Mouse (Mus musculus) forebrain, embryonic 13.5 days (tissue): ENCODE data around the gene Il17re. TPM values are rescaled to one million over a fixed set of nuclear protein-coding genes. Genes with fewer than 3 reads are reported as not detected.

Experiments
- ATAC-seq: fragments of 200-750 bp; cut with Nextera tagmentation; 2 replicates; pipeline ENCODE4 v1.8.0; 2017
- H3K27ac ChIP-seq: fragments of 300-500 bp; sonication (generic); 2 replicates; pipeline ENCODE4 v1.5.1; 2015; ENCODE audit warnings: inconsistent platforms, mild to moderate bottlenecking, moderate library complexity
- H3K27me3 ChIP-seq: fragments of 300-500 bp; sonication (generic); 2 replicates; pipeline ENCODE4 v1.6.1; 2015; ENCODE audit warnings: mild to moderate bottlenecking, inconsistent platforms
- H3K36me3 ChIP-seq: fragments of 300-500 bp; sonication (generic); 2 replicates; pipeline ENCODE4 v1.6.1; 2015; ENCODE audit warnings: mild to moderate bottlenecking, inconsistent platforms; ENCODE audit not compliant: poor library complexity, severe bottlenecking
- H3K4me1 ChIP-seq: fragments of 300-500 bp; sonication (generic); 2 replicates; pipeline ENCODE4 v1.6.1; 2015; ENCODE audit warnings: inconsistent platforms
- H3K4me2 ChIP-seq: fragments of 300-500 bp; sonication (generic); 2 replicates; pipeline ENCODE4 v1.6.1; 2015; ENCODE audit warnings: inconsistent platforms, mild to moderate bottlenecking, moderate library complexity
- H3K4me3 ChIP-seq: fragments of 300-500 bp; sonication (generic); 2 replicates; pipeline ENCODE4 v1.5.1; 2015; ENCODE audit warnings: mild to moderate bottlenecking, inconsistent platforms
- H3K9ac ChIP-seq: fragments of 300-500 bp; sonication (generic); 2 replicates; pipeline ENCODE4 v1.6.1; 2015; ENCODE audit warnings: mild to moderate bottlenecking, inconsistent platforms
- H3K9me3 ChIP-seq: fragments of 300-500 bp; sonication (generic); replicated peaks from 2 replicates; pipeline ENCODE4 v1.6.1; 2016; ENCODE audit warnings: inconsistent platforms
- WGBS: fragments of 180-500 bp; shearing (Covaris S2); methylation state at CpG from one replicate; pipeline ENCODE4 v1.1.7; 2015; 5-methylcytosine and 5-hydroxymethylcytosine counted together
- polyA plus RNA-seq: library from polyadenylated mRNA; unstranded; fragments of >200 nt; fragmentation: Nextera tagmentation; extraction: Ambion mirVana; gene quantifications from 2 replicates; pipeline ENCODE4 v1.2.1, GENCODE M21; 2015

Gene Il17re
- polyA plus RNA-seq, 1 experiment from 2014 or later: 0.05 TPM

- peak overlapping the region; percentile 50 for H3K9ac ChIP-seq
- peak; percentile 79 for ATAC-seq
- under 1% methylated on average over 54 of the region's 54 CpGs for WGBS
- peaks cover 12% of the 10 kb centered on the region for H3K4me1 ChIP-seq
- no peak overlapping the region for H3K27ac ChIP-seq
- H3K4me3 ChIP-seq: peak overlapping the region; percentile 40
- H3K27me3 ChIP-seq: peaks cover 12% of the 10 kb centered on the region
- H3K9me3 ChIP-seq: no peaks in the 10 kb centered on the region
- H3K36me3 ChIP-seq: peaks cover 40% of the 10 kb centered on the region
- H3K4me2 ChIP-seq: peak overlapping the region; percentile 63
Measured at GRCm38 (mm10) chr6:113494258-113494788, 36.0 kb downstream of the Il17re start.

DNA sequence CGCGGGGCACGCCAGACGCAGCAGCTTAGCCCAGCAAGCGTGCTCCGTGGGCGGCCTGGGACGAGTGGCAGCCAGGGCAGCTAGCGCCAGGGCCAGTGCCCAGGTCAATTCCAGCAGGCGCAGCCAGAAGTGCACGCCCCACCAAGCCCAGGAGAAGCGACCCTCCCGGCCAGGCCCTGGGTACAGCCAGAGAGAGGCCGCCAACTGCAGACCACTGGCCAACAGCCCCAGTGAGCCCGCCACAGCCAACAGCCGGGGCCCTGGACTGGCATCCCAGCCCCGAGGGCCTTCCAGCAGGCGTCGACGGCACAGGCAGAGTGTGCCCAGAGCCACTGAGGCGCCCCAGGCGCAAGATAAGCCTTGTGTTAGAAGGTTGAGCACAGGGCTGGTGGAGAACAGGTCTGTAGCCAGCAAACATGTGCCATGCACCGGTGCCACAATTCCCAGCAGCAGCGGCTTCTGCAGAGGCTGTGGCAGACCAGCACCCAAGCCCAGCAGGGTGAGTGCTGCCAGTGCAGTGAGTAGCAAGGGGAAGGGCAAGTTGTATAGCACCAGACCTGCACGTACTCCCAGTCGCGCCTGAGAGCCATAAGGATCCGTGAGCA is 36.9 kb downstream of the Il17re start:
- Histone ChIP-seq H3K27me3 (peaks cover 12% of the 10 kb centered on the region), H3K36me3 (peaks cover 32% of the 10 kb centered on the region), H3K4me2 (peak overlapping the region; percentile 63), H3K4me3 (peak overlapping the region; percentile 40), H3K4me1 (peaks cover 12% of the 10 kb centered on the region), H3K27ac (no peak overlapping the region), H3K9ac (0 out of 2 replicates have a peak overlapping the region, but pooled peaks have one; percentile 50), H3K9me3 (no peaks in the 10 kb centered on the region)
- 59% methylated on average over 28 of the region's 28 CpGs for WGBS
- peak; percentile 2; the same call in 1 of the 2 replicates for ATAC-seq

- H3K9me3 ChIP-seq: no peaks in the 10 kb centered on the region
- 80% methylated on average over 6 of the region's 6 CpGs for WGBS
- no peak overlapping the region for H3K4me2 ChIP-seq
- H3K4me3 ChIP-seq: no peak overlapping the region
- no peak for ATAC-seq
- no peak overlapping the region for H3K9ac ChIP-seq
- peaks cover 15% of the 10 kb centered on the region for H3K4me1 ChIP-seq
- no peaks in the 10 kb centered on the region for H3K36me3 ChIP-seq
- peaks cover 19% of the 10 kb centered on the region for H3K27me3 ChIP-seq
- H3K27ac ChIP-seq: no peak overlapping the region
Measured at GRCm38 (mm10) chr6:113499346-113499745, 41.1 kb downstream of the Il17re start.

DNA sequence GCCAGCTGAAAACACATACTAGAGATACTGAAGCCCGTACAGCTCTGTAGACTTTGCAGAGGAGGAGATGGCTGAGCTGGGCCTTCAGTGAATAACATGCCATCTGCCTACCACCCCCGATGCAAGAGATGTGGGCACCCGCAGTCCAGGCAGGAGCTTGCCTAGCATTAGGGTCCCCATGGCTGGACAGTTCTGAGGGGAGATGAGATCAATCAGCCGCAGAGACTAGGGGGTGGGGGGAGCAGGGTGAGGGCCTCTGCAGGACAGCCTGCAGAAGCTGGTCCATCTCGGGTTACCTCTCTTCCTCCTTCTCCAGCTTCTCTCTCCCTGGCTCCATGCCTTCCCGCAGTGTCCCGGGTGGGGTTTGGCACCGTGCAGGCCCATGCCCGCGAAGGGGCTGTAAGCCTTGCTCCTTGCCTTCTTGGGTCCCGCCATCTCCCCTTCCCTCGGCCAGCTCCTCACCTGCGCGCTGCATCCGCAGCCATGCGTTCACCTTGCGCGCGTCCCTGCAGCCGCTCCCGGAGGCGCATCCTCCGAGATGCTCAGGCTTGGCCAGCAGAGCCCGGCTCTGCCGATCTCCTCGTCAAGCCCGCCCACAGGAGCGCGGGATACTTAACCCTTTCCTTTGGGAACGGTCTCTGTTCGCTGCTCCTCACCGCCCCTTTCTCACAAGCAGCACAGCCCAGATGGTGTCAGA is 43.3 kb downstream of the Il17re start, which contains the start of gene Prrt3:
Gene Prrt3 (minus strand): TSS at position 544 of the 697 bp plus-strand sequence.
- Histone ChIP-seq H3K27me3 (peaks cover 7% of the 10 kb centered on the region; the same call in 1 of the 2 replicates), H3K4me3 (peak within 1 kb of the TSS; percentile 59), H3K27ac (no peak within 1 kb of the TSS), H3K9me3 (no peaks in the 10 kb centered on the region), H3K9ac (peak within 1 kb of the TSS; percentile 75), H3K4me1 (peaks cover 6% of the 10 kb centered on the region; the same call in 1 of the 2 replicates), H3K4me2 (peak within 1 kb of the TSS; percentile 83), H3K36me3 (no peaks in the 10 kb centered on the region)
- peak; percentile 89 for ATAC-seq
- 2% methylated on average over 32 of the region's 32 CpGs for WGBS

DNA sequence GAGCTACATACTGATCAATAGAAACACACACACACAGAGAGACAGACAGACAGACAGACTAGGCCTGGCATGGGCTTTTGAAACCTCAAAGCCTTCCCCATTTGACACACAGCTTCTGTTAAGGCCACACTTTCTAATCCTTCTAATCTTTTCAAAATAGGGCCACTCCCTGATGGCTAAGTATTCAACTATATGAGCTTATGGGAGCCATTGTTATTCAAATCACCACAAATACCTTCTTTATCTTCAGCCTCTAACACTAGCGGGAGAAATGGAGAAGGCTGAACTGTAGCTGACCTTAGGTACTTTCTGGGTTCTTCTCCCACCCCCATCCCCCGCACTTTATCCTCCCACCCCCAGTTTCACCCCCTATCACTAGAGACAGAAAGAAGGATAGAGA is 44.5 kb downstream of the Il17re start:
- H3K9me3 ChIP-seq: no peaks in the 10 kb centered on the region
- WGBS: 49% methylated on average over 2 of the region's 2 CpGs
- H3K4me1 ChIP-seq: peaks cover 6% of the 10 kb centered on the region; the same call in 1 of the 2 replicates
- H3K4me3 ChIP-seq: no peak overlapping the region
- no peak overlapping the region for H3K27ac ChIP-seq
- H3K4me2 ChIP-seq: no peak overlapping the region
- no peaks in the 10 kb centered on the region for H3K36me3 ChIP-seq
- H3K9ac ChIP-seq: no peak overlapping the region
- ATAC-seq: no peak
- H3K27me3 ChIP-seq: peaks cover 7% of the 10 kb centered on the region; the same call in 1 of the 2 replicates

GRCm38 (mm10) chr6:113505689-113506088 is 47.4 kb downstream of the Il17re start:
- H3K4me2 ChIP-seq: no peak overlapping the region
- H3K4me3 ChIP-seq: no peak overlapping the region
- no peaks in the 10 kb centered on the region for H3K36me3 ChIP-seq
- H3K4me1 ChIP-seq: peaks cover 6% of the 10 kb centered on the region; the same call in 1 of the 2 replicates
- H3K9me3 ChIP-seq: no peaks in the 10 kb centered on the region
- no peak overlapping the region for H3K9ac ChIP-seq
- H3K27me3 ChIP-seq: peaks cover 5% of the 10 kb centered on the region; the same call in 1 of the 2 replicates
- 100% methylated on average over 1 of the region's 1 CpGs for WGBS
- no peak overlapping the region for H3K27ac ChIP-seq
- ATAC-seq: no peak

- Histone ChIP-seq H3K36me3 (0 out of 2 replicates have a peak, but pooled peaks cover under 1% of the 10 kb centered on the region), H3K27me3 (no peaks in the 10 kb centered on the region), H3K9me3 (no peaks in the 10 kb centered on the region), H3K4me1 (no peaks in the 10 kb centered on the region), H3K4me3 (no peak overlapping the region), H3K27ac (no peak overlapping the region), H3K9ac (no peak overlapping the region), H3K4me2 (no peak overlapping the region)
- ATAC-seq: no peak
Measured at GRCm38 (mm10) chr6:113507130-113507529, 48.8 kb downstream of the Il17re start.

DNA sequence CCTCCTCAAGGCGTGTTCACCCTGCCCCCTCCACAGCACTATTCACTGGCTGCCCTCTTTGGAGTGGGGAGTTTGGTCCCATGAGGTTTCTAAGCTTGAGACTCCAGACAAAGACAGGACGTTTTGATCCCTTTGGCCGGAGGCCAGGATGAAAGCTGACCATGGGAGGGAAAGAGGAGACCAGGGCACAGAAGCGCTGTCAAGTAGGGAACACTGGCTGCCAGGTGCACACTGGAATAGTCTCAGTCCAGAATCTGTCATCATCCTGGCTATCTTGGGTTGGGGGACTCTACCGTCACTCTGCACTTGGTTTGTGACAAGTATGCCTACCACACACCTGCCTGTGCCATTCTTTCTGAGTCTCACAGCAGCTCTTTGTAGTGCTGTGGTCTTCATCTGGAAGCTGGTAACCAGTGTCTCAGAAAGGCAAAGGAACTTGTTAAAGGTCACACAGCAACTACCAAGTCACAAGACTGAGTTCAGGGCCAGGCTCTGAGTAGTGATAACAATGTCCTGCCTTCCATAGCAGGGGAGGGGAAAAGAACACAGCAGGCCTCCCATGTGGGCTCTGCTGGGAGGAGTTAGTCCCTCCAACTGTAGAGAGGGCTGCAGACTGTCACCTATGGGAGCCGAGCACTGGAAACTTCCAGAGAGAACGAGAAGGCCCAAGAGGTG is 50.1 kb downstream of the Il17re start:
- WGBS: 66% methylated on average over 7 of the region's 7 CpGs
- no peaks in the 10 kb centered on the region for H3K4me1 ChIP-seq
- no peak for ATAC-seq

DNA sequence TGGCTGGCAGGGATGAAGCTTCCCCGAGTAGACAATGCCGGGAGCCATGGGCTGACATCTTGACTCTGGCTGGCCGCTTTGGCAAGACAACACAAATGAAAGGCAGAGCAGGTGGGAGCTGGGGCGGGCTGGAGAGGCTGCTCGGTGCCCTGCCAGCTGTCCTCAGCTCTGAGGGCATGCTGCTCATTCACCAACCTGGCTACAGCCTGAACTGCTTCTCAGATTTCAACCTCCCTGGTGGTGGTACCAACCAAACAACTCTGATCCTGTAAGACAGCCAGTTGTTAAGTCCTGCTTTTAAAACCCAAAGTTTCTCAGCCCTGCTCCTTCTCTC is 50.6 kb downstream of the Il17re start:
- no peak overlapping the region for H3K9ac ChIP-seq
- no peaks in the 10 kb centered on the region for H3K27me3 ChIP-seq
- no peaks in the 10 kb centered on the region for H3K4me1 ChIP-seq
- H3K36me3 ChIP-seq: peaks cover 13% of the 10 kb centered on the region
- H3K4me2 ChIP-seq: no peak overlapping the region
- H3K4me3 ChIP-seq: no peak overlapping the region
- no peak overlapping the region for H3K27ac ChIP-seq
- no peak for ATAC-seq
- 46% methylated on average over 5 of the region's 5 CpGs for WGBS
- H3K9me3 ChIP-seq: no peaks in the 10 kb centered on the region

More for the DNA sequence above, 50.1 kb downstream of the Il17re start:
- H3K36me3 ChIP-seq: peaks cover 8% of the 10 kb centered on the region
- H3K27ac ChIP-seq: no peak overlapping the region
- H3K4me2 ChIP-seq: no peak overlapping the region
- no peaks in the 10 kb centered on the region for H3K9me3 ChIP-seq
- H3K4me3 ChIP-seq: no peak overlapping the region
- no peak overlapping the region for H3K9ac ChIP-seq
- no peaks in the 10 kb centered on the region for H3K27me3 ChIP-seq

- Histone ChIP-seq H3K9ac (no peak overlapping the region), H3K27ac (no peak overlapping the region), H3K27me3 (no peaks in the 10 kb centered on the region), H3K36me3 (peaks cover 63% of the 10 kb centered on the region), H3K9me3 (no peaks in the 10 kb centered on the region), H3K4me2 (no peak overlapping the region), H3K4me1 (no peaks in the 10 kb centered on the region), H3K4me3 (no peak overlapping the region)
- ATAC-seq: no peak
- WGBS: 96% methylated on average over 6 of the region's 6 CpGs
Measured at GRCm38 (mm10) chr6:113513944-113514343, 55.7 kb downstream of the Il17re start.

- H3K4me3 ChIP-seq: no peak overlapping the region
- H3K36me3 ChIP-seq: peaks cover 69% of the 10 kb centered on the region
- WGBS: 95% methylated on average over 3 of the region's 3 CpGs
- no peak for ATAC-seq
- H3K4me2 ChIP-seq: no peak overlapping the region
- H3K27ac ChIP-seq: no peak overlapping the region
- H3K27me3 ChIP-seq: no peaks in the 10 kb centered on the region
- no peaks in the 10 kb centered on the region for H3K9me3 ChIP-seq
- H3K4me1 ChIP-seq: no peaks in the 10 kb centered on the region
- H3K9ac ChIP-seq: no peak overlapping the region
Measured at GRCm38 (mm10) chr6:113514600-113514999, 56.3 kb downstream of the Il17re start.
